Mouse (Mus musculus) hindbrain, embryonic 10.5 days (tissue): Measurements from ENCODE around the gene Vamp2. TPM values are rescaled to one million over a fixed set of nuclear protein-coding genes. Genes with fewer than 3 reads are reported as not detected.

Experiments used
- DNase-seq: peaks from one replicate; pipeline ENCODE4 v3.0.0-alpha.2; 2017; ENCODE audit warnings: low spot score
- H3K27ac ChIP-seq: fragments of 300-500 bp; sonication (generic); 2 replicates; pipeline ENCODE4 v1.5.1; 2016; ENCODE audit warnings: mild to moderate bottlenecking, moderate library complexity
- H3K27me3 ChIP-seq: fragments of 300-500 bp; sonication (generic); 2 replicates; pipeline ENCODE4 v1.6.1; 2016; ENCODE audit warnings: mild to moderate bottlenecking; ENCODE audit not compliant: poor library complexity, insufficient read depth, severe bottlenecking
- H3K36me3 ChIP-seq: fragments of 300-500 bp; sonication (generic); 2 replicates; pipeline ENCODE4 v1.6.1; 2016; ENCODE audit warnings: mild to moderate bottlenecking, moderate library complexity
- H3K4me1 ChIP-seq: fragments of 300-500 bp; sonication (generic); replicated peaks from 2 replicates; pipeline ENCODE4 v1.6.1; 2016; ENCODE audit warnings: mild to moderate bottlenecking
- H3K4me3 ChIP-seq: fragments of 300-500 bp; sonication (generic); 2 replicates; pipeline ENCODE4 v1.5.1; 2016; ENCODE audit warnings: mild to moderate bottlenecking, moderate library complexity
- H3K9me3 ChIP-seq: fragments of 300-500 bp; sonication (generic); 2 replicates; pipeline ENCODE4 v1.6.1; 2016; ENCODE audit warnings: mild to moderate bottlenecking, moderate library complexity
- WGBS: fragments of 180-500 bp; shearing (Covaris S2); methylation state at CpG from one replicate; pipeline ENCODE4 v1.1.7; 2016; 5-methylcytosine and 5-hydroxymethylcytosine counted together
- polyA plus RNA-seq: library from polyadenylated mRNA; unstranded; fragments of >200 nt; fragmentation: Nextera tagmentation; extraction: Ambion mirVana; gene quantifications from 2 replicates; pipeline ENCODE4 v1.2.1, GENCODE M21; 2016

Vamp2 gene
- polyA plus RNA-seq = 67.1 and 108 TPM in 2 replicates

DNA sequence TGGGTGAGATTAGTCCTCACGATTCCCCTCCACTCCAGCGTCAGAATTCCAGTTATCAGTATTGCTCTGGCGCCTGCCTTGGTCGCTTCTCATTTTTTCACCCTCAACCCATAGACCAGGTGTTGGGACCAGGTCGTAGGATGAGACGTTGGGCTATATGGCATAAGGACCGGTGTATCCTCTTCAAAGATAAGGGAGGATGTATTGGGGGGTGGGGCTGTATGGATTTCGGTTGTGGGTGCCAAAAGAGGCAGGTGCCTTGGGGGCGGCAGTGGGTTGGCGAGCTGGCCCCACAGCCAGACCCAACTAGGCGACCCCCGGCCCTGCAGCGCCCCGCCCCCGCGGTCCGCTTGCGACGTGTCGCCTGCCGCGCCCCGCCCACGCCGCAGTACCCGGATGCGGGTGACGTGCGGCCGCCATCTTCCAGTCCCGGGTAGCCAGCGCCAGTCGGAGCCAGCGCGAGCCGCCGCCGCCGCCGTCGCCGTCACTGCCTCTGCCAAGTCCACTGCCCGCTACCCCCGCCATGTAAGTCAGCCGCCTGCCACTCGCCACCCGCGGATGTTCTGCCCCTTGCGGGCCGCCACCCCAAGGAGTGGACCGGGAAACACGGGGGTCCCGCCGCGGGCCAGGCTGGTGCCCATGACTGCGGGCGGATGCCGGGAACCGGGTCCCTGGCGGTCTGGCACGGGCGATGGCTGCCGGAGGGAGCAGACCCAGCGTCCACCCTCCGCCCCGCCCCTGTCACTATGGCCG is at the start of gene Vamp2:
Gene Vamp2, plus strand, starts transcription at position 388 of the 753 bp plus-strand sequence.
- peaks cover 42% of the 10 kb centered on the region for H3K4me1 ChIP-seq
- peaks cover 33% of the 10 kb centered on the region for H3K36me3 ChIP-seq
- H3K27ac ChIP-seq = peak within 1 kb of the TSS; percentile 100
- H3K9me3 ChIP-seq = no peaks in the 10 kb centered on the region
- 1% methylated on average over 67 of the region's 67 CpGs for WGBS
- peak within 1 kb of the TSS; percentile 100 for H3K4me3 ChIP-seq
- no peaks in the 10 kb centered on the region for H3K27me3 ChIP-seq
- DNase-seq = peak; percentile 91

- H3K36me3 ChIP-seq = peaks cover 35% of the 10 kb centered on the region
- no peaks in the 10 kb centered on the region for H3K9me3 ChIP-seq
- H3K27me3 ChIP-seq = no peaks in the 10 kb centered on the region
- under 1% methylated on average over 54 of the region's 54 CpGs for WGBS
- DNase-seq = peak; percentile 90
- H3K4me1 ChIP-seq = peaks cover 39% of the 10 kb centered on the region
- H3K27ac ChIP-seq = peak within 1 kb of the TSS; percentile 97
- peak within 1 kb of the TSS; percentile 93 for H3K4me3 ChIP-seq
Measured at GRCm38 (mm10) chr11:69045531-69046394, 42.5 kb upstream of the Vamp2 start, which contains the start of gene Aurkb. Aurkb (plus strand) TSS chr11:69045647.

- Histone ChIP-seq H3K4me3 (peak overlapping the region; percentile 93), H3K27me3 (no peaks in the 10 kb centered on the region), H3K9me3 (no peaks in the 10 kb centered on the region), H3K27ac (peak overlapping the region; percentile 97), H3K36me3 (peaks cover 41% of the 10 kb centered on the region), H3K4me1 (peaks cover 44% of the 10 kb centered on the region)
- DNase-seq = no peak
- 21% methylated on average over 9 of the region's 9 CpGs for WGBS
Measured at GRCm38 (mm10) chr11:69046395-69046774, 41.9 kb upstream of the Vamp2 start.

- H3K27me3 ChIP-seq = no peaks in the 10 kb centered on the region
- peaks cover 49% of the 10 kb centered on the region for H3K4me1 ChIP-seq
- peaks cover 52% of the 10 kb centered on the region for H3K36me3 ChIP-seq
- no peaks in the 10 kb centered on the region for H3K9me3 ChIP-seq
- peak overlapping the region; percentile 20; the same call in 1 of the 2 replicates for H3K27ac ChIP-seq
- DNase-seq = no peak
- WGBS = 94% methylated on average over 12 of the region's 12 CpGs
- peak overlapping the region; percentile 93 for H3K4me3 ChIP-seq
Measured at GRCm38 (mm10) chr11:69047592-69047991, 40.7 kb upstream of the Vamp2 start.

DNA sequence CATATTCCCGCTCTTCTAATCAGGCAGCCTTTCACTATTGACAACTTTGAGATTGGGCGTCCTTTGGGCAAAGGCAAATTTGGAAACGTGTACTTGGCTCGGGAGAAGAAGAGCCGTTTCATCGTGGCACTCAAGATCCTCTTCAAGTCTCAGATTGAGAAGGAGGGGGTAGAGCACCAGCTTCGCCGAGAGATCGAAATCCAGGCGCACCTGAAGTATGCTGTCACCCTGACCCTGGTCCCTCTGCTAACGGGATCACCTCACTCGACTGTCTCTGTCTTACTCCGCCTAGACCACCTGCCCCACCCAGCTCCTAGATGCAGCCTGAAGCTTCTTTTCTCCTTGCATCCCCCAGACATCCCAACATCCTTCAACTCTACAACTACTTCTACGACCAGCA is 40.1 kb upstream of the Vamp2 start:
- no peaks in the 10 kb centered on the region for H3K27me3 ChIP-seq
- WGBS = 94% methylated on average over 14 of the region's 14 CpGs
- no peaks in the 10 kb centered on the region for H3K9me3 ChIP-seq
- H3K4me1 ChIP-seq = peaks cover 49% of the 10 kb centered on the region
- no peak overlapping the region for H3K27ac ChIP-seq
- no peak for DNase-seq
- H3K4me3 ChIP-seq = peak overlapping the region; percentile 93
- peaks cover 57% of the 10 kb centered on the region for H3K36me3 ChIP-seq

GRCm38 (mm10) chr11:69050748-69051147 is 37.5 kb upstream of the Vamp2 start:
- H3K36me3 ChIP-seq = peaks cover 71% of the 10 kb centered on the region
- no peak overlapping the region for H3K27ac ChIP-seq
- no peaks in the 10 kb centered on the region for H3K27me3 ChIP-seq
- peaks cover 49% of the 10 kb centered on the region for H3K4me1 ChIP-seq
- H3K9me3 ChIP-seq = no peaks in the 10 kb centered on the region
- no peak for DNase-seq
- H3K4me3 ChIP-seq = no peak overlapping the region
- 89% methylated on average over 8 of the region's 8 CpGs for WGBS

DNA sequence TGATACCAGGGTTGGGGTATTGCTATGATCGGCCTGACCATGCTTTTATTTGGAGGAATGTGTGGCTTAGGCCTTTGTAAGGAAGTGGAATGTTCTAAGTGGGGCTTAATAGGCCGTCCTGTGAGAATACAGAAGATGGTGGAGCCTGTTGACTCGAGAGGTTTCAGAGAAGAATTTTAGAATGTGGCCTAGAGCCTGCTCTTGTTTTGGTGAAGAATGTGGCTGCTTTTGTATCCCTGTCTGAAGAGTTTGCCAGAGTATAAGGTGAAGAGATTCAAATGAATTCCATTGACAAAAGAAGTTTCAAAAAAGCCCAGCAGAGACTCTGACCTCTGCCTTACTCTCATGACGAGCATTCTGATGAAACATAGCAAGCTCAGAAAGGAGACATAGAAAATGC is 36.5 kb upstream of the Vamp2 start:
- H3K9me3 ChIP-seq = no peaks in the 10 kb centered on the region
- no peak for DNase-seq
- peaks cover 71% of the 10 kb centered on the region for H3K36me3 ChIP-seq
- peaks cover 43% of the 10 kb centered on the region for H3K4me1 ChIP-seq
- H3K4me3 ChIP-seq = no peak overlapping the region
- H3K27me3 ChIP-seq = no peaks in the 10 kb centered on the region
- no peak overlapping the region for H3K27ac ChIP-seq
- 62% methylated on average over 4 of the region's 4 CpGs for WGBS

- Histone ChIP-seq H3K36me3 (peaks cover 65% of the 10 kb centered on the region), H3K4me3 (no peak overlapping the region)
- no peak for DNase-seq
Measured at GRCm38 (mm10) chr11:69052824-69053421, 35.4 kb upstream of the Vamp2 start.

DNA sequence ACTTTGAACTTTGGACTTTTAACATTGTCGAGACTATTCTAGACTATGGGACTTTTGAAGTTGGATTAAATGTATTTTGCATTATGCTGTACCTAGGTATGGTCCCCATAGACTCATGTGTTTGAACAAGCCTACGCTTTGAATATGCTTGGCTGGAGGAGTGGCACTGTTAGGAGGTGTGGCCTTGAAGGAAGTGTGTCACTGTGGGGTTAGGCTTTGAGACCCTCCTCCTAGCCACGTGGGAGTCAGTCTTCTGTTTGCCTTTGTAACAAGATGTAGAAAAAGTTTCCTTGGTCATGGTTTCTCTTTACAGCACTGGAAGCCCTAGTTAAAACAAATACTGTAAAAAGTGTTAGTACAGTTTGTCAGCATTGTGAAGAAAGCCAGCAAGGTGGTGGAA is 34.4 kb upstream of the Vamp2 start:
- Histone ChIP-seq H3K36me3 (peaks cover 55% of the 10 kb centered on the region), H3K27me3 (no peaks in the 10 kb centered on the region), H3K4me1 (peaks cover 33% of the 10 kb centered on the region), H3K27ac (no peak overlapping the region), H3K9me3 (no peaks in the 10 kb centered on the region), H3K4me3 (no peak overlapping the region)
- 80% methylated on average over 3 of the region's 3 CpGs for WGBS
- DNase-seq = no peak

More at GRCm38 (mm10) chr11:69052824-69053421, 35.4 kb upstream of the Vamp2 start:
- Histone ChIP-seq H3K27ac (no peak overlapping the region), H3K27me3 (no peaks in the 10 kb centered on the region), H3K9me3 (no peaks in the 10 kb centered on the region), H3K4me1 (peaks cover 33% of the 10 kb centered on the region)
- WGBS = 89% methylated on average over 2 of the region's 2 CpGs

DNA sequence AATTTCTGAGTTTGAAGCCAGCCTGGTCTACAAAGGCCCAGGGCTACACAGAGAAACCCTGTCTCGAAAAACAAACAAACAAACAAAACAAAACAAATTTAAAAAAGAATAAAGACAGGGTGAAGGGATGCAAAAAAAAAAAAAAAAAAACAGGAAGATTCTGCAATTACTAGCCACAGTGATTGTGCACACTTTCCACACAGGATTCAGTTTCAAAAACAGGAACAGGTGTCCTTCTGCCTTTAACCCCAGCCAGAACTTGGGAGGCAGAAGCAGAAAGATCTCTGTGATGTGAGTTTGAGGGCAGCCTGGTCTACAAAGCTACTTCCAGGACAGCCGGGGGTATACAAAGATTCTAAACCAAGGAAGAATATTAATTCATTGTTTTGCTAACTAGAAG is 30.0 kb upstream of the Vamp2 start:
- peaks cover 8% of the 10 kb centered on the region; the same call in 1 of the 2 replicates for H3K27me3 ChIP-seq
- peaks cover 34% of the 10 kb centered on the region for H3K4me1 ChIP-seq
- WGBS = 79% methylated on average over 2 of the region's 2 CpGs
- no peak for DNase-seq
- H3K27ac ChIP-seq = peak overlapping the region; percentile 93
- H3K36me3 ChIP-seq = peaks cover 13% of the 10 kb centered on the region
- peak overlapping the region; percentile 83 for H3K4me3 ChIP-seq
- no peaks in the 10 kb centered on the region for H3K9me3 ChIP-seq

DNA sequence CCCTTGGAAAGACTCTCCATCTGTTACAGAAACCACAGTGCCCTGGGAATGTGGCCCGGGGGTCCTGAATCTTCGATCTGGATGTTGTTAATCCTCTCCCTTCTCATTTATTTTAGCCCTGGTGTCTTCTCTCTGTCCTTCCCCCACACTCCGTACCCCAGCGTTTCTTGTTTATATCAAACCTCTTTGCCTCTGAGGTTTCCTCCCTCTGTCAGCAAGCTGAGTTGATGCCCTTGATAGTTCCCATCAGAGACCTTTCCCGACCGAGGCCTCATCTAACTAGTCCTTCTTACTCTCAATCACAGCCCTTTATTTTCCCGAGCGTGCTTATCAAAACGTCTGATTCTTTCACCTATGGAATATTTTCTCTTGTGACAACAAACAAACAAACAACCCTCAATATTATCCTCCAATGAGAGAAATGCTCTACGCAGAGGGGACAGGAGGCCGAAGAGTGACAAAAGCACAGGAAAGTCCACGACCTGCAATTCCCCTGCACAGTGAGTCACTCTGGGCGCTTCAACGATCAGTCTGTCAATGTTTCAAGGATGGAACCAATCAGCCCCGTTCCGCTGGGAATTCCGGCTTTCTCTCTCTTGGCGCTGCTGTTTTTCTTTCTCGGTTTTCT is 29.4 kb upstream of the Vamp2 start:
- Histone ChIP-seq H3K27ac (peak overlapping the region; percentile 93), H3K4me1 (peaks cover 35% of the 10 kb centered on the region), H3K9me3 (no peaks in the 10 kb centered on the region), H3K36me3 (peaks cover 7% of the 10 kb centered on the region), H3K4me3 (peak overlapping the region; percentile 83), H3K27me3 (peaks cover 8% of the 10 kb centered on the region; the same call in 1 of the 2 replicates)
- no peak for DNase-seq
- WGBS = 2% methylated on average over 19 of the region's 19 CpGs

GRCm38 (mm10) chr11:69059357-69059974 is 28.8 kb upstream of the Vamp2 start, which contains the start of gene Borcs6:
Borcs6 (plus strand) TSS chr11:69059717.
- Histone ChIP-seq H3K36me3 (peaks cover under 1% of the 10 kb centered on the region; the same call in 1 of the 2 replicates), H3K27ac (peak within 1 kb of the TSS; percentile 93), H3K4me1 (peaks cover 41% of the 10 kb centered on the region), H3K27me3 (peaks cover 8% of the 10 kb centered on the region; the same call in 1 of the 2 replicates), H3K4me3 (peak within 1 kb of the TSS; percentile 83), H3K9me3 (no peaks in the 10 kb centered on the region)
- WGBS = under 1% methylated on average over 64 of the region's 64 CpGs
- peak; percentile 96 for DNase-seq
